Mouse (Mus musculus) liver, adult 2 months (tissue): ENCODE data around the gene Ypel5.

Experiments used
- CTCF ChIP-seq: fragments of 200-500 bp; IDR thresholded peaks from 2 replicates; pipeline ENCODE4 v1.5.1; 2011; ENCODE audit warnings: low read depth, low read length, control low read depth
- POLR2A ChIP-seq: fragments of 200-500 bp; IDR thresholded peaks from 2 replicates; pipeline ENCODE4 v1.6.1; 2011; ENCODE audit warnings: low read length, control low read depth; ENCODE audit not compliant: insufficient read depth; ENCODE audit errors: extremely low read depth

DNA sequence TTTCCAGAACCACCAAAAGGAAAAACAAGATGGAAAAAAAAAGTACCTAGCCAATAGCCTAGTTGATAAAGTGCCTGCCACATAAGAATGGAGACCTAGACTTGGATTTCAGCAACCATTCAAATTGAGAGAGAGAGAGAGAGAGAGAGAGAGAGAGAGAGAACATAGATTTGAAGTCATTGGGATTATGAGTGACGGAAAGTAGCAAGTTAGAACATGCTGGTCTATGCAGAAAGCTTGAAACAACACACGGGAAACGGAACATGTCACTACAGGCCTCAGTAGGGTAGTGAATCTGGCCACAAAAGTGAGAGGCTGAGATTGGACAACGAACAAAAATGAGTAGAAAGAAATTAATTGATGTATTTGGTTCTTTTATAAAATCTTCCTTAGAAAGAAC lies 43.0 kb upstream of the Ypel5 start:
- TF ChIP-seq POLR2A (no peak), CTCF (no peak)
